Mouse (Mus musculus): ENCODE data around the gene Pigz.

DNA sequence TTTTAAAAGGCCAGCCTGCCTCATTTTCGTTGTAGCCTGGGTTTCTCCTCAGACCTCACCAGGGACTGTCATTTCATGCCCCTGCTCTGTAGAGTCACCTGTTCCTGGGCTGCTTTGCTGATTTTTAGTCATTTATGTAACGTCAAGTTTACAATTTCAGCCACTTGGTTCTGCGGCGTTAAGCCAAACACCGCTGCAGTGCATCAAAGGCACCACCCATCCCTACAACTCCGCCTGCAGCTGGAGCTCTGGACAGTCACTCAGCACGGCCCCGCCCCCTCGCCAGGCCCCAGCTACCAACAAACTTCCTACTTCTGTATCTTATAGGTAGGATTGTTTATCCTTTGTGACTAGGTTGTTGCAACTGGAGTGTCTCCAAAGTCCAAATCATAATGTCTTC is 26.8 kb upstream of the Pigz start:
- TF ChIP-seq GATA1 (IDR thresholded peaks at IDR 0.05; ENCODE audit: borderline replicate concordance, low read length) (no peak), FLI1 (IDR thresholded peaks at IDR 0.05; ENCODE audit: low read length) (no peak)

Data from megakaryocyte, embryonic 14.5 days (primary cell).